Mouse (Mus musculus) heart, adult 11 months (tissue): ENCODE data around the gene Ak5.
"Not testable (repeated sequence)": the region's sequence is repeated elsewhere in the genome, so short reads cannot be mapped to it uniquely, and the experiment has no call there.

Experiments used
- DNase-seq: peaks from one replicate; pipeline ENCODE4 v3.0.0; 2022

Ak5 gene

GRCm38 (mm10) chr3:152474582-152475277 lies 193.4 kb downstream of the Ak5 start:
- DNase-seq: peak; percentile 89

- DNase-seq: no peak
These were observed 195.5 kb downstream of the Ak5 start for GRCm38 (mm10) chr3:152472676-152473075.

GRCm38 (mm10) chr3:152470347-152470746 lies 197.8 kb downstream of the Ak5 start:
- peak; percentile 80 for DNase-seq

GRCm38 (mm10) chr3:152469423-152470200 lies 198.5 kb downstream of the Ak5 start:
- peak; percentile 95 for DNase-seq

- DNase-seq: no peak
These were observed 199.6 kb downstream of the Ak5 start for GRCm38 (mm10) chr3:152468569-152469041.

GRCm38 (mm10) chr3:152468032-152468431 lies 200.1 kb downstream of the Ak5 start:
- no peak for DNase-seq

- peak; percentile 92 for DNase-seq
These were observed 200.8 kb downstream of the Ak5 start for GRCm38 (mm10) chr3:152467312-152467711.

- no peak for DNase-seq
These were observed 201.3 kb downstream of the Ak5 start for GRCm38 (mm10) chr3:152466849-152467248.

- DNase-seq: no peak
These were observed 202.8 kb downstream of the Ak5 start for GRCm38 (mm10) chr3:152465338-152465737.

- no peak for DNase-seq
These were observed 203.7 kb downstream of the Ak5 start for GRCm38 (mm10) chr3:152464462-152464861.

GRCm38 (mm10) chr3:152462900-152463299 lies 205.3 kb downstream of the Ak5 start:
- no peak for DNase-seq

- DNase-seq: peak; percentile 80
These were observed 206.1 kb downstream of the Ak5 start for GRCm38 (mm10) chr3:152462038-152462547.

- no peak for DNase-seq
These were observed 207.4 kb downstream of the Ak5 start for GRCm38 (mm10) chr3:152460802-152461201.

- DNase-seq: not testable (repeated sequence)
These were observed 209.3 kb downstream of the Ak5 start for GRCm38 (mm10) chr3:152458875-152459274.

GRCm38 (mm10) chr3:152457308-152458035 lies 210.7 kb downstream of the Ak5 start:
- peak; percentile 92 for DNase-seq

GRCm38 (mm10) chr3:152453163-152453562 lies 215.0 kb downstream of the Ak5 start:
- no peak for DNase-seq

GRCm38 (mm10) chr3:152446966-152447365 lies 221.2 kb downstream of the Ak5 start:
- DNase-seq: peak; percentile 44

- no peak for DNase-seq
These were observed 224.0 kb downstream of the Ak5 start for GRCm38 (mm10) chr3:152444114-152444513.

- DNase-seq: peak; percentile 19
These were observed 225.4 kb downstream of the Ak5 start for GRCm38 (mm10) chr3:152442795-152443194.

GRCm38 (mm10) chr3:152438068-152438467 lies 230.1 kb downstream of the Ak5 start:
- peak; percentile 54 for DNase-seq

GRCm38 (mm10) chr3:152435590-152435989 lies 232.6 kb downstream of the Ak5 start:
- DNase-seq: peak; percentile 55

- peak; percentile 62 for DNase-seq
These were observed 235.5 kb downstream of the Ak5 start for GRCm38 (mm10) chr3:152432677-152433076.

- DNase-seq: peak; percentile 75
These were observed 239.2 kb downstream of the Ak5 start for GRCm38 (mm10) chr3:152428925-152429324.
